Mouse (Mus musculus) lung, adult 2 months (tissue): ENCODE data around the gene Iqcf4.

Source experiments
- CTCF ChIP-seq: fragments of 200-500 bp; IDR thresholded peaks from 2 replicates; pipeline ENCODE4 v1.5.1; 2011; ENCODE audit warnings: mild to moderate bottlenecking, low read length, control low read depth; ENCODE audit not compliant: insufficient read depth
- POLR2A ChIP-seq: fragments of 200-500 bp; IDR thresholded peaks from 2 replicates; pipeline ENCODE4 v1.6.1; 2011; ENCODE audit warnings: low read depth, mild to moderate bottlenecking, control low read depth, low read length, borderline replicate concordance; ENCODE audit errors: extremely low read depth

DNA sequence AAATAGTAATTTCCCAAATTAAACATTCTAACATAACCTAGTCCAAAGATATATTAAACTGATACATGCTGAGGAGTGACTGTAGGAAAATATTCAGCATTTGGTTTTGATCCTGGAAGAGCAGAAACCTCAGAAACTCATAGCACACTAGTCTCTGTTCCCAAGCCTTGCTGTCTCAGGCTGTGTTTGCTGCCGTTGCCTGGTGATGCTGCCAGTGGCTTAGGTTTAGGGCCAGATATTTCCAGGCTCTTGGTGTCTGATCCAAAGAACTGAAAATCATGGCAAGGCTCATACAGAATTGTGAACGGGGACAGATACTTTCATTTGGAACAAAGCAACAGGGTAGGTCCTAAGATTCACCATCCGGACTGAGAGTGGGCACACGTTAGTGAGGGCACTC lies 39.9 kb upstream of the Iqcf4 start:
- no peak for TF ChIP-seq CTCF
- TF ChIP-seq POLR2A: no peak
